Mouse (Mus musculus) liver, embryonic 11.5 days (tissue): ENCODE measurements around the gene Mgl2. TPM values are rescaled to one million over a fixed set of nuclear protein-coding genes. Genes with fewer than 3 reads are reported as not detected.

Experiments used
- ATAC-seq: fragments of 200-750 bp; cut with Nextera tagmentation; replicated peaks from 2 replicates; pipeline ENCODE4 v1.8.0; 2017; ENCODE audit warnings: moderate number of reproducible peaks, mild to moderate bottlenecking, moderate TSS enrichment, moderate library complexity; ENCODE audit not compliant: low FRiP score
- DNase-seq: peaks from one replicate; pipeline ENCODE4 v3.0.0-alpha.2; 2017; ENCODE audit warnings: low spot score
- H3K27ac ChIP-seq: fragments of 300-500 bp; sonication (generic); 2 replicates; pipeline ENCODE4 v1.5.1; 2014; ENCODE audit warnings: mild to moderate bottlenecking, low read depth, low read length, control low read depth
- H3K27me3 ChIP-seq: fragments of 300-500 bp; sonication (generic); replicated peaks from 2 replicates; pipeline ENCODE4 v1.6.1; 2014; ENCODE audit warnings: low read length, mixed read lengths; ENCODE audit not compliant: control insufficient read depth, insufficient read depth
- H3K36me3 ChIP-seq: fragments of 300-500 bp; sonication (generic); 2 replicates; pipeline ENCODE4 v1.6.1; 2014; ENCODE audit warnings: mild to moderate bottlenecking, low read length, moderate library complexity, mixed read lengths; ENCODE audit not compliant: control insufficient read depth, insufficient read depth
- H3K4me1 ChIP-seq: fragments of 300-500 bp; sonication (generic); replicated peaks from 2 replicates; pipeline ENCODE4 v1.6.1; 2014; ENCODE audit warnings: low read length, mixed read lengths; ENCODE audit not compliant: control insufficient read depth, insufficient read depth
- H3K4me2 ChIP-seq: fragments of 300-500 bp; sonication (generic); 2 replicates; pipeline ENCODE4 v1.6.1; 2014; ENCODE audit warnings: mild to moderate bottlenecking, control low read depth, moderate library complexity
- H3K4me3 ChIP-seq: fragments of 300-500 bp; sonication (generic); 2 replicates; pipeline ENCODE4 v1.5.1; 2014; ENCODE audit warnings: low read depth, low read length, control low read depth
- H3K9ac ChIP-seq: fragments of 300-500 bp; sonication (generic); 2 replicates; pipeline ENCODE4 v1.6.1; 2014; ENCODE audit warnings: low read depth, low read length, control low read depth
- H3K9me3 ChIP-seq: fragments of 300-500 bp; sonication (generic); 2 replicates; pipeline ENCODE4 v1.6.1; 2016; ENCODE audit warnings: low read length, inconsistent platforms, mixed read lengths; ENCODE audit not compliant: control insufficient read depth
- WGBS: fragments of 180-500 bp; shearing (Covaris S2); extraction: QIAGEN DNeasy Blood & Tissue Kit; methylation state at CpG from one replicate; pipeline ENCODE4 v1.1.7; 2014; 5-methylcytosine and 5-hydroxymethylcytosine counted together
- polyA plus RNA-seq: library from polyadenylated mRNA; unstranded; fragments of >200 nt; fragmentation: Nextera tagmentation; extraction: Ambion mirVana; gene quantifications from 2 replicates; pipeline ENCODE4 v1.2.1, GENCODE M21; 2014

Gene Mgl2
- polyA plus RNA-seq, 1 experiment from 2014 or later, result 0.63 TPM

GRCm38 (mm10) chr11:70177647-70178046 lies 47.5 kb downstream of the Mgl2 start:
- WGBS, result 68% methylated on average over 8 of the region's 8 CpGs

GRCm38 (mm10) chr11:70178311-70178710 lies 48.2 kb downstream of the Mgl2 start:
- Histone ChIP-seq H3K9ac (no peak overlapping the region), H3K4me1 (no peaks in the 10 kb centered on the region), H3K4me2 (no peak overlapping the region), H3K36me3 (no peaks in the 10 kb centered on the region), H3K4me3 (no peak overlapping the region), H3K27me3 (no peaks in the 10 kb centered on the region), H3K9me3 (no peaks in the 10 kb centered on the region), H3K27ac (no peak overlapping the region)
- 79% methylated on average over 11 of the region's 11 CpGs for WGBS
- no peak for DNase-seq
- no peak for ATAC-seq

More at GRCm38 (mm10) chr11:70177647-70178046, 47.5 kb downstream of the Mgl2 start:
- no peak overlapping the region for H3K4me3 ChIP-seq
- no peaks in the 10 kb centered on the region for H3K27me3 ChIP-seq
- ATAC-seq (no peak), DNase-seq (no peak)
- H3K4me2 ChIP-seq, result no peak overlapping the region
- no peak overlapping the region for H3K27ac ChIP-seq
- no peaks in the 10 kb centered on the region for H3K36me3 ChIP-seq
- no peaks in the 10 kb centered on the region for H3K4me1 ChIP-seq
- no peak overlapping the region for H3K9ac ChIP-seq
- H3K9me3 ChIP-seq, result no peaks in the 10 kb centered on the region

DNA sequence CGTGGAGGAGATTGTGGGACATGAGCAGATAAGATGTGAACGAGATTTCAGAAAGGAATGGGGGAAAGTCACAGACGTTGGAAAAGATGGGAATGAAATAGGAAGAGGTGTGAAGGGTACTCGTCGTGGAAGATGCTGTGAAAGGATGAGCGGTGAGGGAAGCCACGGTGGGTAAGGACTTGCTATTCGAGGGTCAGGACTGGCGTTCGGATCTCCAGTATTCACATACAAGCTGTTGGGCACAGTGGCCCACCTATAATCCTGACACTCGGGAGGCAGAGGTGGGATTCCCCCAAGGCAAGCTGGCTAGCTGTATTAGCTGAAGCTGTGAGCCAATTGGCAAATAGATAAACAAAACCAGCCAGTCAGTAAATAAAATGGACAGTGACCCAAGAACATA lies 48.6 kb downstream of the Mgl2 start:
- ATAC-seq, result no peak

GRCm38 (mm10) chr11:70179401-70179800 lies 49.3 kb downstream of the Mgl2 start:
- Histone ChIP-seq H3K27me3 (no peaks in the 10 kb centered on the region), H3K4me1 (no peaks in the 10 kb centered on the region), H3K27ac (no peak overlapping the region), H3K4me2 (no peak overlapping the region), H3K9ac (no peak overlapping the region), H3K9me3 (no peaks in the 10 kb centered on the region), H3K4me3 (no peak overlapping the region), H3K36me3 (no peaks in the 10 kb centered on the region)
- WGBS, result 42% methylated on average over 14 of the region's 14 CpGs
- ATAC-seq, result no peak
- DNase-seq, result no peak

More for the DNA sequence above, 48.6 kb downstream of the Mgl2 start:
- Histone ChIP-seq H3K27ac (no peak overlapping the region), H3K9ac (no peak overlapping the region), H3K9me3 (no peaks in the 10 kb centered on the region), H3K4me2 (no peak overlapping the region), H3K4me3 (no peak overlapping the region), H3K4me1 (no peaks in the 10 kb centered on the region), H3K27me3 (no peaks in the 10 kb centered on the region), H3K36me3 (no peaks in the 10 kb centered on the region)
- WGBS, result 68% methylated on average over 11 of the region's 11 CpGs
- DNase-seq, result no peak

DNA sequence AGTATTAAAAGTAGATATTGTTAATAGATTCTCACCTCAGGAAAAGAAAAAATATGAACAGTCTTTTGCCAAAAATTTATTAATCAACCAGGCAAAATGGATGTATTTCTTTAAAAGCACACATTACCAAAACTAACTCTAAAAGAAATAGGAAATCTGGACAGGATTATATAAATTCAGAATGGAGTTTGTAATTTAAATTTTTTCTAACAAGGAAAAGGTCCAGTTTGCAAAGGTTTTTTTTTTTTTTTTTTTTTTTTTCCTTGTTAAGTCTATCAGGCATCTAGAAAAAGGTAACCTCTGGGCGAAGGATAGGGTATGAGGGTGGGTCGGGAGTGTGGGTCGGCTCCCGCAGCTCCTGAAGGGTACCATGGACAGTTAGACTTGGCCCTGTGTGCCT lies 50.4 kb downstream of the Mgl2 start:
- H3K4me3 ChIP-seq, result no peak overlapping the region
- H3K36me3 ChIP-seq, result no peaks in the 10 kb centered on the region
- no peak overlapping the region for H3K27ac ChIP-seq
- no peak overlapping the region for H3K9ac ChIP-seq
- no peaks in the 10 kb centered on the region for H3K27me3 ChIP-seq
- no peak for DNase-seq
- 81% methylated on average over 4 of the region's 4 CpGs for WGBS
- no peak overlapping the region for H3K4me2 ChIP-seq
- H3K4me1 ChIP-seq, result no peaks in the 10 kb centered on the region
- no peak for ATAC-seq
- no peaks in the 10 kb centered on the region for H3K9me3 ChIP-seq

- DNase-seq (no peak), ATAC-seq (no peak)
- H3K4me2 ChIP-seq, result no peak overlapping the region
- H3K4me3 ChIP-seq, result no peak overlapping the region
- no peaks in the 10 kb centered on the region for H3K9me3 ChIP-seq
- H3K27ac ChIP-seq, result no peak overlapping the region
- 56% methylated on average over 7 of the region's 7 CpGs for WGBS
- no peaks in the 10 kb centered on the region for H3K4me1 ChIP-seq
- no peak overlapping the region for H3K9ac ChIP-seq
- H3K27me3 ChIP-seq, result no peaks in the 10 kb centered on the region
- no peaks in the 10 kb centered on the region for H3K36me3 ChIP-seq
Measured at GRCm38 (mm10) chr11:70185120-70185519, 55.0 kb downstream of the Mgl2 start.

Other genes starting within 250 kb of the Mgl2 start
- gene Kctd11, start 248.9 kb upstream of the Mgl2 start, polyA plus RNA-seq, result 2.3 and 3.6 TPM in 2 replicates
- gene Acap1, start 234.8 kb upstream of the Mgl2 start, polyA plus RNA-seq, result 8.6 and 8.7 TPM in 2 replicates
- gene 2810408A11Rik, start 229.3 kb upstream of the Mgl2 start, polyA plus RNA-seq, result 3.2 and 4.0 TPM in 2 replicates
- gene Neurl4, start 229.3 kb upstream of the Mgl2 start, polyA plus RNA-seq, result 9.5 and 10.5 TPM in 2 replicates
- 121 and 130 TPM in 2 replicates for gene Gps2, start 216.4 kb upstream of the Mgl2 start, polyA plus RNA-seq
- 2,995 and 3,090 TPM in 2 replicates for gene Eif5a, start 208.4 kb upstream of the Mgl2 start, polyA plus RNA-seq
- 1.3 and 1.7 TPM in 2 replicates for gene Ybx2, start 194.5 kb upstream of the Mgl2 start, polyA plus RNA-seq
- gene Slc2a4, start 182.1 kb upstream of the Mgl2 start, polyA plus RNA-seq, result 7.0 and 8.3 TPM in 2 replicates
- 4.0 and 5.1 TPM in 2 replicates for gene Cldn7, start 165.6 kb upstream of the Mgl2 start, polyA plus RNA-seq
- 20.8 and 24.0 TPM in 2 replicates for gene Ctdnep1, start 149.2 kb upstream of the Mgl2 start, polyA plus RNA-seq
- gene Elp5, start 147.8 kb upstream of the Mgl2 start, polyA plus RNA-seq, result 131 and 146 TPM in 2 replicates
- 302 and 311 TPM in 2 replicates for gene Gabarap, start 139.2 kb upstream of the Mgl2 start, polyA plus RNA-seq
- gene Phf23, start 134.6 kb upstream of the Mgl2 start, polyA plus RNA-seq, result 33.2 and 36.6 TPM in 2 replicates
- 22.1 and 23.3 TPM in 2 replicates for gene Dvl2, start 129.7 kb upstream of the Mgl2 start, polyA plus RNA-seq
- 85.7 and 89.7 TPM in 2 replicates for gene Acadvl, start 114.9 kb upstream of the Mgl2 start, polyA plus RNA-seq
- 9.3 and 9.4 TPM in 2 replicates for gene Dlg4, start 113.4 kb upstream of the Mgl2 start, polyA plus RNA-seq
- gene Asgr1, start 76.2 kb upstream of the Mgl2 start, polyA plus RNA-seq, result 0.40 and 0.66 TPM in 2 replicates
- gene Asgr2, start 37.7 kb upstream of the Mgl2 start, polyA plus RNA-seq, result 4.3 and 5.8 TPM in 2 replicates
- gene Clec10a, start 25.9 kb downstream of the Mgl2 start, polyA plus RNA-seq, result 0.41 and 0.53 TPM in 2 replicates
- 0.75 and 0.81 TPM in 2 replicates for gene Slc16a11, start 82.4 kb downstream of the Mgl2 start, polyA plus RNA-seq
- 9.1 and 10.1 TPM in 2 replicates for gene Slc16a13, start 90.7 kb downstream of the Mgl2 start, polyA plus RNA-seq
- gene Bcl6b, start 99.5 kb downstream of the Mgl2 start, polyA plus RNA-seq, result 6.8 and 7.3 TPM in 2 replicates
- 138 and 140 TPM in 2 replicates for gene 0610010K14Rik, start 107.6 kb downstream of the Mgl2 start, polyA plus RNA-seq
- gene Gm21988, start 109.5 kb downstream of the Mgl2 start, polyA plus RNA-seq, result 7.6 and 9.6 TPM in 2 replicates
- gene Rnasek, start 109.5 kb downstream of the Mgl2 start, polyA plus RNA-seq, result 184 and 188 TPM in 2 replicates
- 21.5 and 22.5 TPM in 2 replicates for gene Alox12, start 125.0 kb downstream of the Mgl2 start, polyA plus RNA-seq
- gene Alox12e, start 192.3 kb downstream of the Mgl2 start, polyA plus RNA-seq, result 0.29 TPM in 1 of 2 replicates, not detected in the other
- 1.0 and 2.1 TPM in 2 replicates for gene Alox15, start 221.7 kb downstream of the Mgl2 start, polyA plus RNA-seq